Mouse (Mus musculus): Measurements from ENCODE around the gene Ier5l.

DNA sequence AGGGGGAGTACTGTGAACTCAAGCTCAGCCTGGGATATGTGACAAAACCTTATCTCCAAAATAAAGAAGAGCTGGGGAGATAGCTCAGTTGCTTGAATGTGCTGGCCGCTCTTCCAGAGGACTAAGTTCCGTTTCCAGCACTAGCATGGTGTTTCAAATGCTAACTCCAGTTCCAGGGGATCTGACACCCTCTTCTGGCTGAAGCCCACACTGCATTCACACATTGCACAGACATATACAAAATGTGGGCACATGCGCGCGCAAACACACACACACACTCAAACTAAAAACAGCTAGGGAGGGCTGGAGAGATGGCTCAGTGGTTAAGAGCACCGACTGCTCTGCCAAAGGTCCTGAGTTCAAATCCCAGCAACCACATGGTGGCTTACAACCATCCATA lies 14.8 kb downstream of the Ier5l start:
- no peak for TF ChIP-seq MAFK (IDR thresholded peaks at IDR 0.05; ENCODE audit: insufficient read depth, low read depth, low read length)
- no peak for TF ChIP-seq HCFC1 (IDR thresholded peaks at IDR 0.05; ENCODE audit: borderline replicate concordance, insufficient read depth, low read length)
- TF ChIP-seq ZNF384 (IDR thresholded peaks at IDR 0.05; ENCODE audit: low read depth, low read length): no peak
- TF ChIP-seq CHD2 (IDR thresholded peaks at IDR 0.05; ENCODE audit: low read depth, low read length): no peak
- TF ChIP-seq ZC3H11A (IDR thresholded peaks at IDR 0.05; ENCODE audit: borderline replicate concordance, low read depth, low read length): 0 out of 2 replicates have a peak, but pooled peaks have one; percentile 6

Measured in ES-E14 (cell line).